Mouse (Mus musculus): ENCODE measurements around the gene Celsr2. TPM values are rescaled to one million over a fixed set of nuclear protein-coding genes. Genes with fewer than 3 reads are reported as not detected.

Celsr2 gene
- total RNA-seq, 2 experiments from 2014 or later: 2.3 to 6.5 TPM

DNA sequence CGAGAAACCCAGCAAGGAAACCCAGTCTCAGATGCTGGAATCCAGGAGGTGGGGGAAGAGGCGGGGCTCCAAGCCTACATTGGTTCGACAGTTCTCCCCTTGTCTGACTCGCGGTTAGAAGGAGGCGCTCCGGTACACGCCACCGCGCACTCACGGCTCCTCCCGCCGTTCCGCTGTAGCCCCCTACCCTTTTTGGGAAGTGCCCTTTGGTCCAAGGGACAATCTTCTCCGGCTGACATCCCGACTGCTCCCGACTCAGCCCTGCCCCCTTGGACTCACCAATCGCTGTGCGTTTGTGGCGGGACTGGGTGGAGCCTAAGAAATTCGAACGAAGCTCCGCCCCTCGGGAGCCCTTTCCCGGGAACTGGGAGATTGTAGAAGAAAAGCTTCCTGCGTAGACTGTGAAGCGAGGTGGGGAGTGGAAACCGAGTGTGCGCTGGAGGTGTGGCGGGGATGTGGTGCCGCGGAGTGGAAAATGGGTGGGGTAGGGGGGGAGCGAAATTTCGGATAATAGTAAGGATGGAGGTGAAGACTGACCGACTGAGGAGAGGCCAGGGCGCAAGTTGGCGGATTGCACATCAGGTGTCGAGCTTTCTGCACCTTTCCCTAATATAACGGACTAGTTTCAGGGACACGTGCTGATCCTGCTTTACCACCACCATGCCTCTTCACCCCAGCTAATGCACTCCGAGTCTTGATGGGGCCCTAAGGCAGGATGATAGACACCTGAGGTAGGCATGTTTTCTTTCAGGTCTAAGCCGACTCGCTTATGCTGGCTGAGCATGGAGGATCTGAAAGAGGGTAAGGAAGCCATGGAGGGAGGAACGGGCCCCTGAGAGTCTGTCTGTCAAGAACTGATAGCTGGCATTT lies 31.6 kb downstream of the Celsr2 start, which contains the start of gene Psrc1:
Psrc1 (plus strand) TSS at position 355 of the 870 bp plus-strand sequence.
- ATAC-seq (replicated peaks; ENCODE audit: low FRiP score, low TSS enrichment, poor library complexity, severe bottlenecking): peak; percentile 74

DNA sequence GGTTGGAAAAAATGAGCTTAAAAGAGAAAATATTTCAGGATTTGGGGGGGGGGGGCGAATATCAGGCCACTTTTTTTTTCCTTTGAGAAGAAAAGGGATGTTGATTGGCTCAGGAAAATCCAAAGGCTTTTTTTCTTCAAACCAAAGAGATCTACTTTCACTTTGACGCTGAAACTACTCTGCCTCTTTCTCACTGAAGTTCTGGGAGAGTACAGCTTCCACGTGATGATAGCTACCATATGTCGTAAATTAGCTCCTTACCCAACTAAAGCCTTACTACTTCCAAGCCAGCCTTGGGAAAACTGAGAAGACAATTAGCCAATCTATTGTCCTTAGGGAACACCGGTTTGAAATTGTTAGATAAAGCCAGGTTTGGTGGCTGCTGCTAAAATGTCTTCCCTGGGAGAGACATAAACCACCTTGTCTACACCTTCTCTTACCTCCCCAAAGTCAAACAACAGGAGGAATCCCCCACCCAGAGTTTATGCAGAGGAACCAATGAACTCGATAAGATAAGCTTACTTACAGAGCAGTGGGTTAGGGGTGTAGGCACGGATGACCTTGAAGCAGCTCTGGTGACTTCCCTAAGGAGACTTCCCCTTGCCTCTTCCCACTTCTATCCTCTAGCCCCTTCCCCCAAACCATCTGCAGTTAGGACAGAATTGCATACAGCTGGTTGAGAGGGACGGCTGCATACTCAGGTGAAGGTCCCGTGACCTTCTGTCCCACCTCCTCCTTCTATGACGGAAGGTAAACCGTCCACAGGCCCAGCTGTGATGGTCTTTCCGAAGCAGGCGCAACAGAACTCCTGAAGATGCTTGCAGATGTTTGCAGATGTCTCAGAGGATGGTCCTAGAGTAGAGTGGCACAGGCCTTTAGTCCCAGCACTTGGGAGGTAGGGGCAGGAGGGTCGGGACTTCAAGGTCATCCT lies 33.1 kb downstream of the Celsr2 start:
- no peak for ATAC-seq (replicated peaks; ENCODE audit: low FRiP score, low TSS enrichment, poor library complexity, severe bottlenecking)

DNA sequence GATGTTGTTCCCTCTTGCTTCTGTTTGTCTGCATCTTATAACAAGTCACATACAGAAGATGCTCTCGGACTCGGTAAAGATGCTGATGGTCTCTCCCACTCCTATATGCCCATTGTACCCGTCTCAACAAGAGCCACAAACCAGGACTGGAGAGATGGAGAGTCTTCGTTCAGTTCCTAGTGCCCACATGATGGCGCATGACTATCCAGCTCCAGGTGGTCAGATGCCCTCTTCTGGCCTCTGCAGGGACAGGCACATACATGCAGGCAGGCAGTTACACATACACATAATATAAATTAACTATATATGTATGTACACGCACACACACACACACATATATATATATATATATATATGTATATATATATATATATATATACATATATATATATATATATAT lies 34.7 kb downstream of the Celsr2 start:
- ATAC-seq (replicated peaks; ENCODE audit: low FRiP score, low TSS enrichment, poor library complexity, severe bottlenecking): peak; percentile 65

DNA sequence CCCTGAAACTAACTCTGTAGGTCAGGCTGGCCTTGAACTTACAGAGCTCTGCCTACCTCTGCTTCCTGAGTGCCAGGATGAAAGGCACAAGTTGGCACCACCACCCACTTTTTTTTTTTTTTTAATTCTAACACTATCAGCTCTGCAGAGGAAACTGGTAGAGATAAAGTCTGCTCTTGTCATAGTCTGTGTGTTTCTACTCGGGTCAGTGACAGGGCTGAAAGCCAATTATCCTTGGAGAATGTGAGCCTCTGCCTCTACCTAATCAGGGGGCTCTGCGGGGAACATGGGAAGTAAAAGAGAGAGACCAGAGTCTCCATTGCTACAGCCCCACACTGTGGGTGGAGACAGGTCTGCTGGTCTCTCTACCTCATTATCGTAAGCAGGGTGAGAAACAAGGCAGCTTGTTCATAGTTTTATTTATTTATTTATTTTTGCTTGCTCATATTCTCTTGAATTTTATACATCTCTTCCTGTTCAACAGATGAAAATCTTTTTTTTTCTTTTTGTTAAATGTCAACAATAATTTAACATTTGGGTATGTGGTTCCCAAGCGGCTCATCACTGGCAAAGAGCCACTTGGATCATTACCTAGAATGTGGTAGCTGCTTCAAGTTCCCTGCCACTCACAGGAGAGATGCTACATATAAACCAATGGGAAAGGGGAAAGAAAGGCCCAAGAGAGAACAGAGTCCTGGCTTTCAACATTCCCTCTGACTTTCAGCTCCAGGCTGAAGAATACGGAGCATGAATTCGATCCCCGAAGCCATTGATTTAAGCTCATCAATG lies 36.3 kb downstream of the Celsr2 start:
- peak; percentile 12 for ATAC-seq (replicated peaks; ENCODE audit: low FRiP score, low TSS enrichment, poor library complexity, severe bottlenecking)

DNA sequence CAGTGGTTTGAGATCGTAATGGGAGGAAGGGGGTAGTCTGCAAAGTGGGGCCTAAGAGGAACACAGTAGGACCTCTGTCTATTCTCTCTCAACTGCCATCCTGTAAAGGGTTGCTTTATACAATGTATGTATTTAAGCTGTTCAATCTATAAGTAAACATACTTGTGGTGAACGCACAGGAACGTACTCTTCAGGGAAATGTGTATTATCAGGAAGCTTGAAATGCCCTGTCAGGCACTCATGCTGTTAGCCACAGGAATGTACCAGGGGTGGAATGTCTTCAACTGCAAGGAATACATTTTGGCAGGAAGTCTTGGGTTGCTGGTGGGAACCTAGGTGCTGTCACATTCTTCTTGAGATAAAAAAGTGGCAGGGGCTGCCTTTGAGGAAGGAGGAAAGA lies 42.7 kb downstream of the Celsr2 start:
- ATAC-seq (replicated peaks; ENCODE audit: low FRiP score, low TSS enrichment, poor library complexity, severe bottlenecking): no peak

DNA sequence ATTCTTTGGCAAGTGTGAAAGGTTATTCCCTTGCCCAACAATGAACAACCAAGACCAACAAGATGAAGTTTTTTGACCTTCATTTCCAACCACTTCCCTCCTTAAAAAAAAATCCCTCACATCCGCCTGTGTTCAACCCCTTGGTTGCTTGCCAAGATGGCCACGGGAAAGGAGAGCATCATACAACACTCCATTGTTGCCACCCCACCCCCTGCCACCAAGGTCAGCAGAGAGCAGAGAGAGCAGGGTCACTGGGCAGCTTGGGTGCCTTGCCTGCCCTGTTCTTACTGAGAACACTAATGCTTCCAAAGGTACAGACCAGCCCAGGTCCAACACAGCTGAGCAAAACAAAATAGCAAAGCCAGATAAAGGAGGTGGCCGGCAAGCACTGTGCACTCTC lies 43.1 kb downstream of the Celsr2 start:
- ATAC-seq (replicated peaks; ENCODE audit: low FRiP score, low TSS enrichment, poor library complexity, severe bottlenecking): no peak

DNA sequence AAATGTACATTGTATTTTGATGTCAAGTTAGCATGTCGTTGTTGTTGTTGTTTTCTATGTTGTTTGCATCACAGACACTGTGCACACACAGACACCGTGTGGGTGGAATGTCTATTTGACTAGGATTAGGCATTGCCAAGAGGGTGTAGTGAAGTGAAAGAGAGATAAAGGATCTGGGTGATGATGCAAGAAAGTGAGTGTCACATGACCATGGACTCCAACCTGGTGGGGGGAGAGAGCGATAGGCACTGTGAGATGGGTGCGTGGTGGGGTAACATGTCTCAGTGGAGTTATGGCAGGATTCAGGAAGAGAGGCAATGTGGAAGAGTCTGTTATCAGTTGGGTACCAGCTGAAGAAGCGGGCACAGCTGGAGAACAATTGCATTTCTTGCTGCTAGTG lies 46.6 kb downstream of the Celsr2 start:
- peak; percentile 41 for ATAC-seq (replicated peaks; ENCODE audit: low FRiP score, low TSS enrichment, poor library complexity, severe bottlenecking)

DNA sequence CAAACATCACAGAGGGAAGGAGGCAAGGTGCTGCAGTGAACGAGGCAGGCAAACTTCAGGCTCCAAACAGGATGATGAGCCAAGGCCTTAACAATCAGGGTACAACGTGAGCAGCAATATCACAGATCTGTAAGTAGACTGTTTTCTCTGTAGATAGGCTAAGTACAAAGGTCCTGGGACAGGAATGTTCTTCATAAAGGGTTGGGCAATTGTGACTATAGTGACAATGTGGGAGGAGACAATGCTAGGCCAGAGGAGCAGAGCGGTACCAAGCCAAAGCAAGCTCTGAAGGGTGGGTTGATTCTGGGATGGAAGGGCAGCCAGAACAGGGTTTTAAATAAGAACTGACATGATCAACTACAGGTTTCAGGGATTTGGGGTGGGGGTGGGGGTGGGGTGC lies 47.5 kb downstream of the Celsr2 start:
- no peak for ATAC-seq (replicated peaks; ENCODE audit: low FRiP score, low TSS enrichment, poor library complexity, severe bottlenecking)

DNA sequence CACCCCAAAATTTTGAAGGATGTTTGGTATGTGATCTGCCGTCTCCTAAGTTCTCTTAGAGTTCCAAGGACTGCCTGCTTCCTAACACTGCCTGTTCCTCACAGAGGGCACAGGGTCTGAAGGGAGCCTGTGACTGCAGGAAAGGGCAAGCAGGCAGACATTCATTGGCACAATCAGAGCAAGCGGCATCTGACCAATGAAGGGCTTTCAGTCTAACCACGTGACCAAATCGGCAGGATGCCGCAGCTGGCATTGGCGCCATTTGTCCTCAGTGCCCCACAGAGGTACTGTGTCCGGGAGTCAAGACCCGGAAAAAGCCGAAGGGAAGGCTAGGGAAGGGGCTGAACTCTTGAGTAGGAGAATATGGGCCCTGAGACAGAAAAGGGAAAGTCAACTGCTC lies 48.2 kb downstream of the Celsr2 start:
- no peak for ATAC-seq (replicated peaks; ENCODE audit: low FRiP score, low TSS enrichment, poor library complexity, severe bottlenecking)

DNA sequence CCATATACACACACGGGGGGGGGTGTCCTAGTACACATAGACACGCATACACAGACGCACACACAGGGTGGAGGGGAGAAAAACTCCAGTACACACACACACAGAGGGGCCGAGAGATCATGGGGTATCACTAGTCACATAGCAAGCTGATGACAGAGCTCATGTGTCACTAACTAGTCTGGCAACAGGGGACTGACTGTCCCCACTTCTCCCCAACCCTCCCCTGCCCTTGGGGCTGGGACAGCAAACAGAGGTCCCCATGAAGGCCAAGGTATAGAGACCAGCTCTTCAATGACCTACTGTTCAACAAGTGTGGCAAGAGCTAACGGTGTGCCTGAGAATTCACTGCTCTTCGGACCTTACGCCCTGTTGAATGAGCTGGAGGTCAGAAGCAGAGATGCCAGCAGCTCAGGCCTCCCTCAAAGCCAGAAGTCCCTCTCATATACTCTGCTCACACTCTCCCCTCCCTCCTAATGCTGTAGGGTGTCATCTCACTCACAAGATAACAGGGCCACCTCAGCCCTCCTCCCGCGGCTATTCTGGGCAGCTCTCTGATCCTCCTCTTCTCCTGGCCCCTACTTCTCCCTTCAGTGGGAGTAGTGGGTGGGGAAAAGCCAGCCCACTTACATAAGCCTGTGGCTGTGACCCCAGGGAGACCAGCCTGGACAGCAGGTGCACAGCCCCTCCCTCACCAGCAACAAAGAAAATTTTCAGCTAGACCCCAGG lies 50.9 kb downstream of the Celsr2 start, which contains the start of gene Mybphl:
Mybphl (plus strand) TSS at position 642 of the 726 bp plus-strand sequence.
- ATAC-seq (replicated peaks; ENCODE audit: low FRiP score, low TSS enrichment, poor library complexity, severe bottlenecking): no peak

DNA sequence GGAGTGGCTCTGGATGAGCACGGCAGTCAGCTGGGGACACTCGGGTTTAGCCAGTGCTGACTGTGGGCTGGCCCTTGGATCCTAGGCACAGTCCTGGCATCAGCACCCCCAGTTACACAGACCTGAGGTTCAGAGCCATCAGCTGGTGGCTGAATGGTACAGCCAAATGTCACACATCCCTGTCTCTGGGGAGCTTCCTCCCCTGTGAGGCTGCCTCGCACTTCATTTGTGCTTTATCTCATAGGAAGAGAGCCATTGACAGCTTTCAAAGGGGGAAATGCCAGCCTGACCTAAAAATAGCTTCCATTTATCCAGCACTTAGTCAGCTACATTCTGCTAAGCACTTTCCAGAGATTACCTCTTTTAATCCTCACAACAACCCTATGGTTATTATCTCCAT lies 51.7 kb downstream of the Celsr2 start:
- ATAC-seq (replicated peaks; ENCODE audit: low FRiP score, low TSS enrichment, poor library complexity, severe bottlenecking): no peak

DNA sequence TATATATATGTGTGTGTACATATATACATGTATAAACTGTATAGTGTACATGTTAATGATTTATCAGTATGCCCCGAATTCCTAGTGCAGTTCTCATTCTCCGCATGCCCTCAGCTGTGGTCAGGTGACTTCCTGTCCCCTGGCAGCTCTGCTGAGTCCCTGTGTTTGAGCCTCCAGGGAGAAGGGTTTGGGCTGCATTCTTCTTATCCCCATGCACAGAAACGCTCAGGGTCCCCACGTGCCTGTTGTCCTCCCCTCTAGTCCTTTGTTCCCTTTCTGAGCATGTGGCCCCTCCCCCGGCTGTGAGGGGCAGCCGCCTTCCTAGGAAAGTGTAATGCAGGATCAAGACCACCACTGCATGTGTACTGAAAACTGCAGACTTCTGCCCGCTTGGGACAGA lies 54.5 kb downstream of the Celsr2 start:
- no peak for ATAC-seq (replicated peaks; ENCODE audit: low FRiP score, low TSS enrichment, poor library complexity, severe bottlenecking)

DNA sequence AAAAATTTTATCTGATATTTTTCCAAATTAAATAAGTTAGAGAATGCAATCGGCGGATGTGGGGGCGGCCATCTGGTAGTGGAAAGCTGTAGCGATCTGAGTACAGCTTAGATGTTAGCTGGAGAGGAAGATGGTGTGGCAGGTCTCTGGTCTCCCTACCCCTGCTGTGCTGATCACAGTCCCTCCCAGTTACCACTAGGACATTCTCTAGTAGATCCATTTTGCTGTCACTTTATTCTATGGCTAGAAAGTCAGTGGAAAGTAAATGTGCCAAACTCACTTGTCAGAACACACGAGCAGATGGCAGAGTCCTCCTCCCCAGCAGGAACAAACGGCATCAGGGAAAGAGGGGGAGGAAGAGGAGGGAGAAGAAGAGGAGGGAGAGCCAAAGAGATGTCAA lies 56.9 kb downstream of the Celsr2 start:
- no peak for ATAC-seq (replicated peaks; ENCODE audit: low FRiP score, low TSS enrichment, poor library complexity, severe bottlenecking)

DNA sequence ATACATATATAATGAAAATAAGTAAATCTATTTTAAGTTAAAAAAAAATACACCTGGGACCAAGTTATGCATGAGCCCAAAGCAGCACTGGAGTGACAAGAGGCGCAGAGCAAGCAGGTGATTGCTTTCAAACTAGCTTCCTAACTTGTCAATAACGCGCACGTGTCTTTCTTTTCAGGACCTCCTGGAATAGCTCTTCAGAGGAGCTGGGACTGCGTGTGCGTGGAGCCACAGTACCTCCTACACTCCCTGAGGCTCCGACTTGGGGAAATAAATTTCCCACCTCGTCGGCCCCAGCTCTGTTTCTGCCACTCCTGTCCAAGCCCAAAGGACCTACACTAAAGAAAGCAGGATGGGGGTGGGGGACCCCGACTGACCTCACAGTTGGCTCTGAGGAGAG lies 58.3 kb downstream of the Celsr2 start:
- ATAC-seq (replicated peaks; ENCODE audit: low FRiP score, low TSS enrichment, poor library complexity, severe bottlenecking): no peak

DNA sequence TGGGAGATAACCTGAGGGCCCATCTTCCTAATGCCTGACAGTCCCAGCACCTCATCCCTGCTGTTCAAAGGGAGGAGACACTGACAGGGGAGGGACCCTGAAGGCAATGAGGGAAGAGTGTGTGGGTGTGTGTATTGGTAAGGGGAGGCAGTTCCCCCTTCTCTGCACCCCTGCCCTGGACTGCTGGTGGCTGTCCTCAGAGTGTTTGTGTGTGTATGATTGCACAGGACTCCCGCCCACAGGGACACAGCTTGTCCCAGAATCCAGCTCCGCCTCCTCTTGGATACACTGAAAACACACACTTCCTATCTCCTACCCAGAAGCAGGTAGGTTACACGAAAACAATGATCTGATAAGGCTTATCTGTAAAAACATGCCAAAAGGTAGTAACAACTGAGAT lies 60.1 kb downstream of the Celsr2 start:
- ATAC-seq (replicated peaks; ENCODE audit: low FRiP score, low TSS enrichment, poor library complexity, severe bottlenecking): no peak

DNA sequence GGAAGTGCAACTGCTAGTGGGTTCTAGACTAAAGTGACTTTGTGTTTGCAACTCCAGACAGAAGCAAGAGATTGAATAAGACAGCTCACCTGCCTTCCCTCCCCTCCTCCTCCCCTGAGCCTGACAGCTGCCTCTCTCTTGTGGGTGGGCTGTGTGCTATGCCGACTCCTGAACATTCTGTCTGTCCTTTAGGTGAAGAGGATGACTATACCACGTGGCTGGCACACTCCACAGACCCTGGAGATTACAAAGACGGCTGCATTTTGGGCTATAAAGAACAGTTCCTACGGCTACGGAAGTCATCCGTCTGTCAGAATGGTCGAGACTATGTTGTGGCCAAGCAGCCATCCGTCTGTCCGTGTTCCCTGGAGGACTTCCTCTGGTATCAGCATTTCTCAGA lies 67.0 kb downstream of the Celsr2 start:
- ATAC-seq (replicated peaks; ENCODE audit: low FRiP score, low TSS enrichment, poor library complexity, severe bottlenecking): no peak

DNA sequence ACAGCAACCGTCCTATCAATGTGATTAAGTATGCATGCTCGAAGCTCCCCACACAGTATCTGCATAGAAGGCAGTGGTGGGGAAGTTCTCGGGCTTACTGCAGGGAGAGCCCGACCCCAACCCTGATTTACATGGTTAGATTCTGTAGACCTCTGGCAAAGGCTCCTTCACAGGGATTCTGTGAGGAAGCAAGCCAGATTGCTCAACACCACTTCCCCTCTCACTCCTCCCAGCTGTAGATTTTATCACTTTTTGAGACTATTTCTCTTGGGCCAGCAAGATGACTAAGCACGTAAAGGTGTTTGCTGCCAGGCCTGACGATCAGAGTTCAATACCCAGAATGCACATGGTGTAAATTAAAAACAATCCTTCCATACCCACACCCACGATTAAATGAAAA lies 69.5 kb downstream of the Celsr2 start:
- no peak for ATAC-seq (replicated peaks; ENCODE audit: low FRiP score, low TSS enrichment, poor library complexity, severe bottlenecking)

DNA sequence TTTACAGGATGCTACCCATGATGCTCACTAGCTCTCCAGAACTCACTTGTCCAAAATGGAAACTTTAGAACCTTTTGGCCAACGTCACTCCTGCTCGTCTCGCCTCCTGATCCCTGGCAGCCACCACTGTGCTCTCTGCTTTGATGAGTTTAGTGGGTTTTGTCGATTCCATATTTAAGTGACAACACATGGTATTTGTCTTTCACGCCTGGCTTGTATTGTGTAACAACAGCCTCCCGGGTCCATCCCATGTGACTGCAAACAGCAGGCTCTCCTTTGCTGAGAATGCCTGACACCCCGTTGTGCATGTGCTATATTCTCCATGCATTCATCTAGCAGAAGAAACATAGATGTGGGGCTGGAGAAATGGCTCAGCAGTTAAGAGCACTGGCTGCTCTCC lies 73.2 kb downstream of the Celsr2 start:
- no peak for ATAC-seq (replicated peaks; ENCODE audit: low FRiP score, low TSS enrichment, poor library complexity, severe bottlenecking)

DNA sequence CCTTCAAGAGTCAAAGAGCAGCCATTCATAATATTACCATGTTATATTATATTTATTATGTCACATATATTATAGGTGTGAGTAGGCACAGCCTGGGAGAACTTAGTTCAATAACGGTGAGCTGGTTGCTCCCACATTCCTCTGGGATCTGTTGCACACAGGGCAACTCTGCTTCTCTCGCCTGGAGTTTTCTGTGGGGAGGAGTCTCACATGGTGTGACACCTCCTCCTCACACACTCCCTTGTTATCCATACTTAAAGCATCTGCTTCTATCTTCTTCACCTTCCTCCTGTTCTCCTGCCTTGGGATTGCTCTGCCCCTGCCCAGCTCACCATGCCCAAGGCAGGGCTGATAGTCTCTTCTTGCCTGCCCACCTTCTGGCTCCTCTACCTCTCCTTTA lies 74.3 kb downstream of the Celsr2 start:
- ATAC-seq (replicated peaks; ENCODE audit: low FRiP score, low TSS enrichment, poor library complexity, severe bottlenecking): no peak
